Mouse (Mus musculus) intestine, embryonic 14.5 days (tissue): Measurements from ENCODE around the gene Tagap1. TPM values are rescaled to one million over a fixed set of nuclear protein-coding genes. Genes with fewer than 3 reads are reported as not detected.
"Not testable (repeated sequence)": the region's sequence is repeated elsewhere in the genome, so short reads cannot be mapped to it uniquely, and the experiment has no call there.

Source experiments
- ATAC-seq: fragments of 200-750 bp; cut with Nextera tagmentation; replicated peaks from 2 replicates; pipeline ENCODE4 v1.8.0; 2017; ENCODE audit warnings: low read depth, moderate number of reproducible peaks, moderate TSS enrichment, moderate library complexity; ENCODE audit not compliant: low FRiP score, low TSS enrichment
- DNase-seq: peaks from one replicate; pipeline ENCODE4 v3.0.0-alpha.2; 2018; ENCODE audit warnings: low spot score
- H3K27ac ChIP-seq: fragments of 300-500 bp; sonication (generic); 2 replicates; pipeline ENCODE4 v1.5.1; 2014; ENCODE audit warnings: low read depth, mild to moderate bottlenecking, control low read depth
- H3K27me3 ChIP-seq: fragments of 300-500 bp; sonication (generic); replicated peaks from 2 replicates; pipeline ENCODE4 v1.6.1; 2014; ENCODE audit warnings: low read length, control low read depth; ENCODE audit not compliant: control insufficient read depth, insufficient read depth
- H3K36me3 ChIP-seq: fragments of 300-500 bp; sonication (generic); 2 replicates; pipeline ENCODE4 v1.6.1; 2014; ENCODE audit warnings: low read length, control low read depth; ENCODE audit not compliant: control insufficient read depth, insufficient read depth
- H3K4me1 ChIP-seq: fragments of 300-500 bp; sonication (generic); replicated peaks from 2 replicates; pipeline ENCODE4 v1.6.1; 2014; ENCODE audit warnings: low read length, control low read depth, mixed read lengths; ENCODE audit not compliant: control insufficient read depth, insufficient read depth
- H3K4me2 ChIP-seq: fragments of 300-500 bp; sonication (generic); 2 replicates; pipeline ENCODE4 v1.6.1; 2014; ENCODE audit warnings: low read length
- H3K4me3 ChIP-seq: fragments of 300-500 bp; sonication (generic); 2 replicates; pipeline ENCODE4 v1.5.1; 2014; ENCODE audit warnings: low read depth, low read length, control low read depth, mixed read lengths
- H3K9ac ChIP-seq: fragments of 300-500 bp; sonication (generic); 2 replicates; pipeline ENCODE4 v1.6.1; 2014; ENCODE audit warnings: mild to moderate bottlenecking, low read length
- H3K9me3 ChIP-seq: fragments of 300-500 bp; sonication (generic); 2 replicates; pipeline ENCODE4 v1.6.1; 2016; ENCODE audit warnings: low read length, control low read depth; ENCODE audit not compliant: control insufficient read depth
- WGBS: fragments of 180-500 bp; shearing (Covaris S2); extraction: QIAGEN DNeasy Blood & Tissue Kit; methylation state at CpG from one replicate; pipeline ENCODE4 v1.1.7; 2014; 5-methylcytosine and 5-hydroxymethylcytosine counted together
- polyA plus RNA-seq: library from polyadenylated mRNA; unstranded; fragments of >200 nt; fragmentation: Nextera tagmentation; extraction: Ambion mirVana; gene quantifications from 2 replicates; pipeline ENCODE4 v1.2.1, GENCODE M21; 2014

Gene Tagap1
- polyA plus RNA-seq: 62.2 and 66.8 TPM in 2 replicates

DNA sequence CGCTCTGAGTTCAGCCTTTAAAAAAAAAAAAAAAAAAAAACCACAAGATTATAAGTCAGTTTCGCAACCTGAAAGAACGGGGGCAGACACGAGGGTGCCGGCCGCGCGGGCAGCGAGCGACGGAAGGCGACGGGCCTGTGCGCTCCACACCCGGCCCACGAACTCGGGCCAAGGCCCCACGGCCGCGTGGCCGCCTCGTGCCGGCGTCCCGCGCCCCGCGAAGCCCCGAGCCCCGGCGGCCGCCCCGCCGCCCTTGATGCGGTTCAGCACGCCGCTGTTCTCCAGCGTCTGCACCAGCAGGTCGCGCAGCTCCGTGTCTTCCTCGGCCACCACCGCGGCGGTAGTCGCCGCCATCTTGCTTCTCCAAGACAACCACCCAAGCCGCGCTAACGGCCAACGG, at the start of gene Tagap1:
Gene Tagap1, minus strand, starts transcription at position 381 of the 400 bp plus-strand sequence.
- H3K27me3 ChIP-seq, H3K9me3 ChIP-seq, H3K27ac ChIP-seq, ATAC-seq, H3K4me1 ChIP-seq, H3K36me3 ChIP-seq: not testable (repeated sequence)
- H3K9ac ChIP-seq: peak within 1 kb of the TSS; percentile 51
- WGBS: under 1% methylated on average over 37 of the region's 51 CpGs
- peak within 1 kb of the TSS; percentile 43 for H3K4me2 ChIP-seq
- peak within 1 kb of the TSS; percentile 39 for H3K4me3 ChIP-seq
- DNase-seq: peak; percentile 62

DNA sequence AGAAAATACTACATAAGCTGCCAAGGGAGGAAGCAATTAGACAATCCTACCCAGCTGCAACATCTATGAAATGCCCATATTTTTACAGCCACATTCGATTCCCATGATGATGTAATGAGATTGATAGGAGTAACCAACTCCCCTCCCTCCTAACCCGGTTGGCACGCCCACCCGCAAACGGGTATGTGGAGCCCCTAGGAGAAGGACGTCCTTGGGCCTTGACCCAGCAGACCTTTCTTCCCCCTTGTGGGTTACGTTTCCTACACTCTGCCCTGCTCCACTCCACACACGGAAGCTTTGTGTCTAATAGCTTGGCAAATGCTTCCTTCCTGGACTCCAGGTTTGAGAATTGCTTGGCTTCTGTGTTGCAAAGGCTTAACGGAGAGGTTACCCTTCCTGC, 48.9 kb upstream of the Tagap1 start:
- H3K9me3 ChIP-seq, H3K9ac ChIP-seq, H3K4me3 ChIP-seq, H3K36me3 ChIP-seq, H3K4me1 ChIP-seq, H3K4me2 ChIP-seq, ATAC-seq, DNase-seq, H3K27me3 ChIP-seq, H3K27ac ChIP-seq: not testable (repeated sequence)
- 67% methylated on average over 4 of the region's 9 CpGs for whole genome bisulfite sequencing

DNA sequence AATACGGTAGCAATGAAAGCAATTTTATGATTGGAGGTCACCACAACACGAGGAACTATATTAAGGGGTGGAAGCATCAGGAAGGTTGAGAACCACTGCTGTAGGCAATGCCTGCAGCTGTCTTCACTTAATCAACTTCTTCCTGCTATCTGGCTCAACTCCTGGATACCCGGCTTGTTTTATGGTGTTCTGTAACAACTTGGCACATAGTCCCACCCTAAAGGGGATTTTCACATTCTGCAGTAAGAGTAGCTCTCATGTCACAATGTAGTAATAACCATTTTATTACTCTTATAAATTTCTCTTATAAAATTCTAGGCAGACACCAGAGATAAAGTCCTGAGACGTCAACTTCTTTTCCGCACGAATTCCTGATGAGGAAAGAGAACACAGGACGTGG, 48.5 kb upstream of the Tagap1 start:
- H3K4me3 ChIP-seq, H3K9me3 ChIP-seq, ATAC-seq, H3K36me3 ChIP-seq, H3K9ac ChIP-seq, H3K27me3 ChIP-seq, DNase-seq, H3K27ac ChIP-seq, H3K4me1 ChIP-seq, H3K4me2 ChIP-seq: not testable (repeated sequence)
- no CpG with 5 or more reads among the region's 7 CpGs for WGBS

DNA sequence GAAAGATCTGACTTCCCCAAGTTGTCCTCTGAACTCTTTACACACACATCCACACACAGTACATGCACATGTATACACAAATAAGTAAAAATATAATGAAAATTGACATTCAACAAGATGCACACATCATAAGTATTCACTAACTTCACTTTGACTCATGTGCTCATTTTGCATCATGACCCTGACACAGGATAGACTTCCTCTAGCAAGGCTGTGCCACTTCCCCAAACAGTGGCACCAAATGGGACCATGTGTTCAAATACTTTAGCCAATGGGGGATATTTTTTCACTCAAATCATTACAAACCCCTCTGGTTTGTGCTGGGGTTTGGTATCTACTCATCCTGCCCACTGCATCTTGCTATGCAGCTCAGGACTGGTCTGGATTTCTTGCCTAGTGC, 47.9 kb upstream of the Tagap1 start:
- H3K27ac ChIP-seq, H3K4me3 ChIP-seq: not testable (repeated sequence)

DNA sequence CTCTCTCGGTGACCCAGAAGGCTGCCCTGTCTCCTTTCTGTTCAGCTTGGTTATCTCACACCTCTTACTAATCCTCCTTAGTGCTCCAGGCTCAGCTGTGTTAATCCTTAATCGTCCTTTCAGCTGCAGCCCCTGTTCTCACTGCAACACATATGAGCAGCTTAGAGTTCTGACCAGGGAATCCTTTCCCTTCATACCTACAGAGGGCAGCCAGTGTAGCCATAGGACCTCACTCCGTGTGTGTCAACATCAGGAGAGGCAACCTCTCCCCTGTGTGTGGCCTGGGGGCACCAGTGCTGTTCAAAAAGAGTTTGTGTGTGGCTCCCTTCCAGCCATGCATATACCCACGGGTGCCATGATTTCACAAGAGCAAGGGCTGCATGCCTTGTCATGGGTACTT, 44.7 kb upstream of the Tagap1 start:
- DNase-seq, H3K4me1 ChIP-seq, H3K27me3 ChIP-seq, H3K9ac ChIP-seq, H3K9me3 ChIP-seq, H3K36me3 ChIP-seq, H3K27ac ChIP-seq, H3K4me2 ChIP-seq, ATAC-seq, H3K4me3 ChIP-seq: not testable (repeated sequence)
- 50% methylated on average over 3 of the region's 4 CpGs for whole genome bisulfite sequencing

More for the DNA sequence above, 47.9 kb upstream of the Tagap1 start:
- not testable (repeated sequence) for DNase-seq, H3K9me3 ChIP-seq, H3K27me3 ChIP-seq, H3K4me1 ChIP-seq, ATAC-seq, H3K4me2 ChIP-seq, H3K36me3 ChIP-seq, H3K9ac ChIP-seq

DNA sequence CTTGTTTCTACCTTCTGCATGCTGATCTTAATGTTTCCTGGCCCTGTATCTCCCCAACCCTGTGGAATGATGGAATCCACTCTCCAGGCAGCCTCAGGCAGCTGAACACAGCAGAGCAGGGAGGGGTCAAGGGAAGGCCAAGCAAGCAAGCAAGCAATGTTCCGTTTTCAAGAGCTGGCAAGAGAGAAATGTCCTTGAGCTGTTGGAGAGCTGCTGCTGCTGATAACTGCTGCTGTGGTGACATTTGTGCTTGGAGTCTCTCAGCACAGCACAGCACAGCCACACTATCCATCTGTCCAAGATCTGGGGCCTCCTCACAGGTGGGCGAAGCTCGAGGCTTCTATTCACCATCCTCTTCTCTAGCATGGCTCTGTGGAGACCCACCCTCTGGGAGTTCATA, 42.4 kb upstream of the Tagap1 start:
- not testable (repeated sequence) for H3K4me1 ChIP-seq, H3K27ac ChIP-seq, H3K36me3 ChIP-seq, DNase-seq, H3K4me2 ChIP-seq, H3K27me3 ChIP-seq, H3K9me3 ChIP-seq, H3K9ac ChIP-seq, H3K4me3 ChIP-seq, ATAC-seq
- WGBS: no CpG with 5 or more reads among the region's 3 CpGs

DNA sequence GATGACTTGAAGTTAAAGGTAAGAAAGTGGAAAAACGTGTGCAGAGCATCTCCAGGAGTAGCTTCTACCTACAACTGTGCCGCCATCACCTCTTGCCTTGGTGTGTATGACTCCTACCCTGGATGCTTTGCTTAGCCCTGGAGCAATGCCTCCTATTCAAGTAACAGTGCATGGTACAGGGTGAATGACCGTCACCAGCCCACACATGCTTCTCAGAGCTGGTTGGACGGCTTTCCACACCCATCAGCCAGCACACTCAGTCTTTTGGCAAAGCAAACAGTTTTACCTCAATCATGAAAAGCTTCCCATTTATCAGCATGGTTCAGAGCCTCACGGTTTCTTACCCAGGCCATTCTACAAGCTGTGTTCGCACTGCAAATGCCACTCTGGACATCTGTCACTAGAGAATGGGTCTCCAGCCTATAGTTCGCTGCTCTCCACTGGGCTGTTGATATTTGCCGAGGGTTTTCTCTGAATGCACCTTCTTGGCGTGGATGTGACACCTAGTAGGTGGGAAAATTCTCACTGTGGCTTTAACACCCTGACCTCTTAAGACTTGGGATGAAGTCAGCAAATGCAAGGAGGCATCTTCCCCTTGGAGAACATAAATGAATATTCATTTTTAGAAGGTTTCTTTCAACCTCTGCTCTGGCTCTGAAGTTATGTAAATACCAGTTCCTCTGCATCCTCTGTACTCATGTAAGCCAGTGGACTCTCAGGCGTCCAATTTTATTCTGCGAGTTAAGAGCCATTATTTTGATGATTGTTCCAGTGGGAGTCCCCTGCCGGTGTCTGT, 41.0 kb upstream of the Tagap1 start:
- DNase-seq, H3K4me3 ChIP-seq, H3K9ac ChIP-seq, ATAC-seq, H3K4me2 ChIP-seq, H3K4me1 ChIP-seq, H3K27me3 ChIP-seq, H3K36me3 ChIP-seq, H3K27ac ChIP-seq, H3K9me3 ChIP-seq: not testable (repeated sequence)
- WGBS: 71% methylated on average over 8 of the region's 12 CpGs

DNA sequence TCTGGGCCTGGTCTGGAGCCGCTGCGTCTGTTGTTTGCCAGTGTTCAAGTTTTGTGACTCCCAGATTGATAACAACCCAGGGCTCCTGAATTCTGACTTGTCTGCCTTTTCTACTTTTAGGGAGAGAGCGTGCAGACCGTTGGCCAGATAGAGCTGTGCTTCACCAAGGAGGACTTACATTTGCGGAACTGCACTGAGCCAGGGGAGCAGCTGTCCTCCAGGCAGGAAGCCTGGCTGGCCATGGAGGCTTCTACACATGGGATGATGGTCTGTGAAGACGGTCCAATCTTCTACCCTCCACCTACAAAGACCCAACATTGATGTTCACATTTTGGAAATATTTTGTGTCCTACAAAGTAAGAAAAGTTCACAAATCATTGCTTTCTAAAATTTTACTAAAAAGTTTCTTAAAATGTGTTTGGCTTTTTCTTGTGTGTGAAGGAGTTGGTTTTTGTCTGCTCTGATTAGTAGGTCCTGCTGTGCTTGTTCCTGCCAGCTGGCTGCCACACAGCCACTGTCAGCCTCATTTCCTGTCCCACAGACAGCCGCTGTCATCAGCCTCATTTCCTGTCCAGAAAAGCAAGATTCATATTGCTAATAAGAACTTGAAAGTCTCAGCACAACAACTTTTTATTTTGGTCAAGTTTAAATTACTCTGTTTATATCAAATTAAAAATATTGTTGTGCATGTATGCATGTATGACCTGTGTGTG, 37.0 kb upstream of the Tagap1 start:
- H3K36me3 ChIP-seq, DNase-seq, H3K4me1 ChIP-seq, H3K27me3 ChIP-seq, H3K9me3 ChIP-seq, H3K4me3 ChIP-seq, H3K4me2 ChIP-seq, ATAC-seq, H3K27ac ChIP-seq, H3K9ac ChIP-seq: not testable (repeated sequence)
- WGBS: no CpG with 5 or more reads among the region's 7 CpGs
